Mouse (Mus musculus) brown adipose tissue, adult 24 weeks (tissue): ENCODE data around the gene Rnf225. TPM values are rescaled to one million over a fixed set of nuclear protein-coding genes. Genes with fewer than 3 reads are reported as not detected.

Experiments
- polyA plus RNA-seq: library from polyadenylated mRNA; stranded (reverse); fragments of >200 nt; gene quantifications from 2 replicates; pipeline ENCODE4 v1.2.4, GENCODE M21; 2012; ENCODE audit not compliant: missing spikeins, insufficient read depth, insufficient read length

Gene Rnf225
- polyA plus RNA-seq, 1 experiment = not detected

Other genes with a start within 250 kb of the Rnf225 start
- not detected in 2 replicates for gene Vmn2r55, start 242.4 kb upstream of the Rnf225 start, polyA plus RNA-seq
- gene Vmn2r56, start 192.4 kb upstream of the Rnf225 start, polyA plus RNA-seq = not detected in 2 replicates
- gene Zscan18, start 123.8 kb upstream of the Rnf225 start, polyA plus RNA-seq = not detected in 2 replicates
- gene Zfp329, start 108.6 kb upstream of the Rnf225 start, polyA plus RNA-seq = 2.1 and 4.2 TPM in 2 replicates
- 12.2 and 15.1 TPM in 2 replicates for gene Zfp110, start 92.7 kb upstream of the Rnf225 start, polyA plus RNA-seq
- 2.0 and 2.5 TPM in 2 replicates for gene Zfp128, start 46.2 kb upstream of the Rnf225 start, polyA plus RNA-seq
- gene Zscan22, start 29.6 kb upstream of the Rnf225 start, polyA plus RNA-seq = 3.0 and 3.6 TPM in 2 replicates
- 533 and 648 TPM in 2 replicates for gene Rps5, start 5.1 kb upstream of the Rnf225 start, polyA plus RNA-seq
- gene Zfp324, start 38.4 kb downstream of the Rnf225 start, polyA plus RNA-seq = 1.4 and 2.7 TPM in 2 replicates
- gene Zfp446, start 50.4 kb downstream of the Rnf225 start, polyA plus RNA-seq = 0.55 and 1.2 TPM in 2 replicates
- not detected in 2 replicates for gene Slc27a5, start 70.8 kb downstream of the Rnf225 start, polyA plus RNA-seq
- gene Trim28, start 71.7 kb downstream of the Rnf225 start, polyA plus RNA-seq = 39.4 and 56.3 TPM in 2 replicates
- 2.1 and 4.0 TPM in 2 replicates for gene Zbtb45, start 82.6 kb downstream of the Rnf225 start, polyA plus RNA-seq
- 194 and 239 TPM in 2 replicates for gene Chmp2a, start 107.4 kb downstream of the Rnf225 start, polyA plus RNA-seq
- gene Ube2m, start 110.9 kb downstream of the Rnf225 start, polyA plus RNA-seq = 258 and 293 TPM in 2 replicates
- gene Mzf1, start 127.3 kb downstream of the Rnf225 start, polyA plus RNA-seq = not detected in 2 replicates
- 0.16 TPM in 1 of 2 replicates, not detected in the other for gene Vmn1r85, start 167.8 kb downstream of the Rnf225 start, polyA plus RNA-seq
- gene Vmn1r86, start 192.5 kb downstream of the Rnf225 start, polyA plus RNA-seq = not detected in 2 replicates
- gene Vmn1r87, start 212.7 kb downstream of the Rnf225 start, polyA plus RNA-seq = not detected in 2 replicates
- gene Vmn1r88, start 232.2 kb downstream of the Rnf225 start, polyA plus RNA-seq = not detected in 2 replicates